Mouse (Mus musculus) neural tube, embryonic 14.5 days (tissue): Measurements from ENCODE around the gene Zfp609. TPM values are rescaled to one million over a fixed set of nuclear protein-coding genes. Genes with fewer than 3 reads are reported as not detected.
"Not testable (repeated sequence)": the region's sequence is repeated elsewhere in the genome, so short reads cannot be mapped to it uniquely, and the experiment has no call there.

Experiments
- ATAC-seq: fragments of 200-750 bp; cut with Nextera tagmentation; 2 replicates; pipeline ENCODE4 v1.8.0; 2017; ENCODE audit warnings: low read depth, mild to moderate bottlenecking, moderate TSS enrichment, moderate library complexity
- H3K27ac ChIP-seq: fragments of 300-500 bp; sonication (generic); 2 replicates; pipeline ENCODE4 v1.5.1; 2014; ENCODE audit warnings: low read depth, mild to moderate bottlenecking, control low read depth, low read length, moderate library complexity, mixed read lengths
- H3K27me3 ChIP-seq: fragments of 300-500 bp; sonication (generic); 2 replicates; pipeline ENCODE4 v1.6.1; 2014; ENCODE audit warnings: low read length; ENCODE audit not compliant: control insufficient read depth, insufficient read depth
- H3K36me3 ChIP-seq: fragments of 300-500 bp; sonication (generic); 2 replicates; pipeline ENCODE4 v1.6.1; 2014; ENCODE audit warnings: low read length, mixed read lengths; ENCODE audit not compliant: control insufficient read depth, insufficient read depth
- H3K4me1 ChIP-seq: fragments of 300-500 bp; sonication (generic); 2 replicates; pipeline ENCODE4 v1.6.1; 2014; ENCODE audit warnings: low read length; ENCODE audit not compliant: control insufficient read depth, insufficient read depth
- H3K4me2 ChIP-seq: fragments of 300-500 bp; sonication (generic); 2 replicates; pipeline ENCODE4 v1.6.1; 2014; ENCODE audit warnings: mild to moderate bottlenecking, low read depth, low read length, control low read depth
- H3K4me3 ChIP-seq: fragments of 300-500 bp; sonication (generic); 2 replicates; pipeline ENCODE4 v1.5.1; 2014; ENCODE audit warnings: low read depth, low read length, control low read depth, mixed read lengths
- H3K9ac ChIP-seq: fragments of 300-500 bp; sonication (generic); replicated peaks from 2 replicates; pipeline ENCODE4 v1.6.1; 2014; ENCODE audit warnings: low read depth, mild to moderate bottlenecking, control low read depth, low read length, mixed read lengths
- H3K9me3 ChIP-seq: fragments of 300-500 bp; sonication (generic); 2 replicates; pipeline ENCODE4 v1.6.1; 2016; ENCODE audit warnings: low read length; ENCODE audit not compliant: control insufficient read depth
- WGBS: fragments of 180-500 bp; shearing (Covaris S2); extraction: QIAGEN DNeasy Blood & Tissue Kit; methylation state at CpG from one replicate; pipeline ENCODE4 v1.1.7; 2014; 5-methylcytosine and 5-hydroxymethylcytosine counted together
- polyA plus RNA-seq: library from polyadenylated mRNA; unstranded; fragments of >200 nt; fragmentation: Nextera tagmentation; extraction: Ambion mirVana; gene quantifications from 2 replicates; pipeline ENCODE4 v1.2.1, GENCODE M21; 2014

Gene Zfp609
- polyA plus RNA-seq, 1 experiment from 2014 or later = 10.1 TPM

GRCm38 (mm10) chr9:65787829-65788344 is 39.5 kb downstream of the Zfp609 start:
- H3K4me2 ChIP-seq = no peak overlapping the region
- no peaks in the 10 kb centered on the region for H3K27me3 ChIP-seq
- no peak for ATAC-seq

GRCm38 (mm10) chr9:65786885-65787787 is 40.2 kb downstream of the Zfp609 start:
- Histone ChIP-seq H3K4me3 (no peak overlapping the region), H3K4me2 (no peak overlapping the region), H3K4me1 (peaks cover 32% of the 10 kb centered on the region), H3K36me3 (no peaks in the 10 kb centered on the region), H3K27ac (peak overlapping the region; percentile 65), H3K9ac (no peak overlapping the region), H3K9me3 (no peaks in the 10 kb centered on the region), H3K27me3 (no peaks in the 10 kb centered on the region)
- 25% methylated on average over 8 of the region's 8 CpGs for WGBS
- ATAC-seq = peak; percentile 80; the same call in 1 of the 2 replicates

More at GRCm38 (mm10) chr9:65787829-65788344, 39.5 kb downstream of the Zfp609 start:
- Histone ChIP-seq H3K9ac (no peak overlapping the region), H3K4me3 (no peak overlapping the region), H3K27ac (peak overlapping the region; percentile 65), H3K9me3 (no peaks in the 10 kb centered on the region), H3K36me3 (no peaks in the 10 kb centered on the region), H3K4me1 (peaks cover 34% of the 10 kb centered on the region)
- 61% methylated on average over 4 of the region's 4 CpGs for WGBS

GRCm38 (mm10) chr9:65785772-65786368 is 41.5 kb downstream of the Zfp609 start:
- no peaks in the 10 kb centered on the region for H3K27me3 ChIP-seq
- no peaks in the 10 kb centered on the region for H3K9me3 ChIP-seq
- H3K36me3 ChIP-seq = no peaks in the 10 kb centered on the region
- no peak for ATAC-seq
- 93% methylated on average over 4 of the region's 4 CpGs for WGBS
- no peak overlapping the region for H3K4me2 ChIP-seq
- no peak overlapping the region for H3K4me3 ChIP-seq
- no peak overlapping the region for H3K27ac ChIP-seq
- H3K9ac ChIP-seq = no peak overlapping the region
- peaks cover 25% of the 10 kb centered on the region for H3K4me1 ChIP-seq

GRCm38 (mm10) chr9:65779619-65780018 is 47.7 kb downstream of the Zfp609 start:
- H3K36me3 ChIP-seq = not testable (repeated sequence)
- WGBS = 92% methylated on average over 3 of the region's 3 CpGs

GRCm38 (mm10) chr9:65776874-65777432 is 50.4 kb downstream of the Zfp609 start:
- Histone ChIP-seq H3K4me2 (no peak overlapping the region), H3K4me1 (peaks cover 8% of the 10 kb centered on the region), H3K9ac (no peak overlapping the region), H3K36me3 (no peaks in the 10 kb centered on the region), H3K9me3 (no peaks in the 10 kb centered on the region), H3K27me3 (no peaks in the 10 kb centered on the region), H3K27ac (no peak overlapping the region), H3K4me3 (no peak overlapping the region)
- WGBS = 4% methylated on average over 1 of the region's 1 CpGs
- 0 out of 2 replicates have a peak, but pooled peaks have one; percentile 21 for ATAC-seq

More at GRCm38 (mm10) chr9:65779619-65780018, 47.7 kb downstream of the Zfp609 start:
- not testable (repeated sequence) for H3K9me3 ChIP-seq, H3K9ac ChIP-seq, H3K27ac ChIP-seq, ATAC-seq, H3K27me3 ChIP-seq, H3K4me1 ChIP-seq, H3K4me2 ChIP-seq, H3K4me3 ChIP-seq

GRCm38 (mm10) chr9:65776137-65776872 is 51.1 kb downstream of the Zfp609 start:
- Histone ChIP-seq H3K9ac (no peak overlapping the region), H3K27me3 (no peaks in the 10 kb centered on the region), H3K4me2 (no peak overlapping the region), H3K36me3 (no peaks in the 10 kb centered on the region), H3K27ac (peak overlapping the region; percentile 10; the same call in 1 of the 2 replicates), H3K4me1 (peaks cover 8% of the 10 kb centered on the region), H3K4me3 (no peak overlapping the region), H3K9me3 (no peaks in the 10 kb centered on the region)
- ATAC-seq = no peak
- 20% methylated on average over 8 of the region's 8 CpGs for WGBS

GRCm38 (mm10) chr9:65773783-65774182 is 53.6 kb downstream of the Zfp609 start:
- Histone ChIP-seq H3K9ac (no peak overlapping the region), H3K27me3 (no peaks in the 10 kb centered on the region), H3K4me2 (no peak overlapping the region), H3K36me3 (no peaks in the 10 kb centered on the region), H3K9me3 (no peaks in the 10 kb centered on the region), H3K4me1 (peaks cover 8% of the 10 kb centered on the region), H3K4me3 (no peak overlapping the region), H3K27ac (no peak overlapping the region)
- no peak for ATAC-seq
- 95% methylated on average over 7 of the region's 7 CpGs for WGBS

GRCm38 (mm10) chr9:65771011-65771664 is 56.2 kb downstream of the Zfp609 start:
- no peaks in the 10 kb centered on the region for H3K9me3 ChIP-seq
- H3K27ac ChIP-seq = no peak overlapping the region
- 38% methylated on average over 11 of the region's 11 CpGs for WGBS
- H3K4me2 ChIP-seq = no peak overlapping the region
- no peaks in the 10 kb centered on the region for H3K36me3 ChIP-seq
- no peak for ATAC-seq
- H3K4me3 ChIP-seq = no peak overlapping the region
- H3K27me3 ChIP-seq = no peaks in the 10 kb centered on the region
- peaks cover 2% of the 10 kb centered on the region for H3K4me1 ChIP-seq
- no peak overlapping the region for H3K9ac ChIP-seq
